Mouse (Mus musculus): Measurements from ENCODE around the gene Dap3.

GRCm38 (mm10) chr3:88939071-88939470, 11.9 kb downstream of the Dap3 start:
- TF ChIP-seq CTCF (IDR thresholded peaks at IDR 0.05 in 2 of 3, conservative IDR thresholded peaks at IDR 0.05 in 1 of 3; ENCODE audit: control insufficient read depth in 1 of 3, insufficient read depth in 1 of 3, low read depth in 2 of 3, low read length in 3 of 3, poor library complexity in 1 of 3, severe bottlenecking in 1 of 3) (no peak; a peak in 1 of 6 replicates), CHD1 (IDR thresholded peaks at IDR 0.05; ENCODE audit: low read depth, low read length) (no peak), MXI1 (IDR thresholded peaks at IDR 0.05; ENCODE audit: low read depth, low read length) (no peak), MYC (IDR thresholded peaks at IDR 0.05; ENCODE audit: low read depth, low read length) (no peak), HCFC1 (IDR thresholded peaks at IDR 0.05; ENCODE audit: low read depth, low read length) (no peak), NELFE (IDR thresholded peaks at IDR 0.05; ENCODE audit: low read depth, low read length) (no peak)
